Mouse (Mus musculus) testis, postnatal 10 days (tissue): ENCODE data around the gene Sult3a2.
"Not testable (repeated sequence)": the region's sequence is repeated elsewhere in the genome, so short reads cannot be mapped to it uniquely, and the experiment has no call there.

ENCODE experiments used
- DNase-seq: peaks from one replicate; pipeline ENCODE4 v3.0.0; 2021; ENCODE audit warnings: low spot score

Gene Sult3a2

DNA sequence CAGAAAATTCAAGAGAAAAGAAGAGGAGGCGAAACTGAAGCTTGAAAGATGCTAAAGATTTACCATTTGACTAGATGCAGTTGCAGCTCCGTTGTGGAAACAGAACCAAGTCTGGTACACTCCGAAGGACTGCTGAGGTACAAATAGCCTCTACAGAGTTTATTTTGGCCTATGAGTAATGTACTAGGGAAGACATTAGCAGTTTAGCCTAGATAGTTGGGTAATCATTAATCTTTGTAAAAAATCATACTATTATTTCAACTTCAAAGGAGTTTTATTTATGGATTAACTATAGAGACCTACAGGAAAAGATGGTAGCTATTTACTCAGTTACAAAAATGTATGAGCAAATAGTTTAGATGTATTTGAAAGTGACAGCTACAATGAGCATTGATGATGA is at the start of gene Sult3a2:
Sult3a2 (minus strand) TSS at position 101 of the 400 bp plus-strand sequence.
- no peak for DNase-seq

DNA sequence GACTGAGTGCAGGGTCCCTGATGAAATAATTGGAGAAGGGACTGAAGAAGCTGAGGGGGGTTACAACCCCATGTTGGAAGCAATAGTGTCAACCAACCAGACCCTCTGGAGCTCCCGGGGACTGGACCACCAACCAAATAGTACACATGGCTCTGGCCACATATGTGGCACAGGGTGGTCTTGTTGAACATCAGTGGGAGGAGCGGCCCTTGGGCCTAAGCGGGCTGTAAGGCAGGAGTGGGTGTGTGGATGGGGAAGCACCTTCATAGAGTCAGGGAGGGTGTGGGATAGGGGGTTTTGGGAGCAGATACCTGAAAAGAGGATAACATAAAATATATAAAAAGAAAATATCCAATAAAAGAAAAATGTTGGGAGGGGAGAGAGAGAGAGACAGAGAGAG is 34.4 kb upstream of the Sult3a2 start:
- no peak for DNase-seq

DNA sequence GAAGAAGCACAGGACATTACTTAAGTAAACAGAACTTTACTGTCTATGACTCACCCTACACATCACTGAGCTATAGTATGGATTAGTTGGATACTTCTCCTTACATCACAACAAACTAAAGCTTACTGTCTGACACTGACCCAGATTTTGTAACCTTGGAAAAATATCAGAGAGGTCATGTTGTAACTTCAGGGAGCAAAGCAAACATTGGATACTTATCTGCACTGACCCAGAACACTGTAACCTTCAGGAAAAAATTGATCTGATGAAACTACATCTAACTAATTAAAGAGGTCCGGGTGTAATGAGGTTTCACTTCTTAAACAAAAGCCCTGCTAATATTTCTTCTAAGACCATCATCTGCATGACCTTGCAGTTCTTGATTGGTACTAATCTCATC is 30.4 kb upstream of the Sult3a2 start:
- no peak for DNase-seq

DNA sequence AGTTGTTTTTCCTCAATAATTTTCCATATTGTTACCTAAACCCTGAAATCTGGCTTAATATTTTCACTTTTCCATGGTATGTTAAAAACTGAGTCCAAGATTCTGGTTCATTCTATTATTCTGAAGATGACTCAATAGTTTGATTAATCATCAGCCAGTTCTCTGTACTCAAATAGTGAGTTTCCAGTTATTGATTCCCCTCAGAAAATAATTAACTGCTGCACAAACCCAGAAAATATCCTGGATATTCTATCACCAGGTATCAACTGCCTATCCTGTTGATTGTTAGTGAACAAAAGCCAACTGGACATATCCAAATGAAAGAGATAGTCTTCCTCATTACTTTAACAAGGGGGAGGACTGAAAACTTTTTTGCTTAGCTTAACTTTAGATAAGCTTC is 27.8 kb upstream of the Sult3a2 start:
- no peak for DNase-seq

DNA sequence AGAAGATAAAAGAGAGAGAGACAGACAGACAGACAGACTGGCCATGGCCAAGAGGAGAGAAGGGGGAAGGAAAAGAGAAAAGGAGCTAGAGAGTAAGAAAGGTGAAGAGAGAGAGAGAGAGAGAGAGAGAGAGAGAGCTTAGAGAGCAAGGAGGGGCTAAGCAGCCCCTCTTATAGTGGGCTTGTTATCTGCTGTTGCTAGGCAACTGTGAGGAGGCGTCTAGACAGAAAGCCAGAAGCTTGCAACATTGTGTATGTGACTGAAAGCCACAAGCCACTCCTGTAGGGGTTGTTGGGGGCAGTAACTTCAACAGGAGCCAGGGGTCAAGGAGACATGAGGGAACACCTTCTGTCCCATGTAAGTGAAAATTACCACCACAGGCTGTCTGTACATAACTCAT is 25.3 kb upstream of the Sult3a2 start:
- DNase-seq: no peak

DNA sequence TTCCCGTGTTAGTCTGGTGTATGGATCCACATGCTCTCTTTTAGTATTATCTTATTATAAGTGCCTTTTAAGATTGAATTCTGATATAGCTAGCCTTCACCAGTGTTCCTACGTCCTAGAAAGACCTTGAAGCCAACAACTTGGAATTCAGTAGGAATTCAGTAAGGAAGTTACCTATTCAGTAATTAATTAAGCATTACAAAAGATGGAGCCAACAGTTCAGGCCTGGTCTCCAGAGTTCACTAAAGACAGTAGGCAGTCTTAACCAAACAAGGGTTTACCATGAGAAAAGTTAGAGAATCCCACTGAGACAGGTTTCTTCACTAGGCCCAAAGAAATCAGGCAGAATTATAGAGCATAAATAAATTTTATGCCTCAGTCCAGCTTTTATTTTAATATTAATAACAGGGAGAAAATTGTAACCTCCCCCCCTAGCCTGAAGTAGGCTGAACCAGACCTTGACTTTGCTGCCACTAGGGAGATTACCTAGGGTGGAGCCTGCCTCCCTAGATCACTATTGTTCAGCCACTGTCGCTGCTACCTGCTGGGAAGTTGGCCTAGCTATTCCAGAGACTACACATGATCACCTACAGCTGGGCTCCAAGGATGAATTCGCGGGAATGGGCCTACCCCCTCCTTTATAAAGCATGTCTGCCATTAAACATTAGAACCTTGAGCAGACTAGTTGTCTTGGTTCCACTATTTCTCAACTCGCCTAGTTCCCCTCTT is 10.9 kb upstream of the Sult3a2 start:
- not testable (repeated sequence) for DNase-seq

DNA sequence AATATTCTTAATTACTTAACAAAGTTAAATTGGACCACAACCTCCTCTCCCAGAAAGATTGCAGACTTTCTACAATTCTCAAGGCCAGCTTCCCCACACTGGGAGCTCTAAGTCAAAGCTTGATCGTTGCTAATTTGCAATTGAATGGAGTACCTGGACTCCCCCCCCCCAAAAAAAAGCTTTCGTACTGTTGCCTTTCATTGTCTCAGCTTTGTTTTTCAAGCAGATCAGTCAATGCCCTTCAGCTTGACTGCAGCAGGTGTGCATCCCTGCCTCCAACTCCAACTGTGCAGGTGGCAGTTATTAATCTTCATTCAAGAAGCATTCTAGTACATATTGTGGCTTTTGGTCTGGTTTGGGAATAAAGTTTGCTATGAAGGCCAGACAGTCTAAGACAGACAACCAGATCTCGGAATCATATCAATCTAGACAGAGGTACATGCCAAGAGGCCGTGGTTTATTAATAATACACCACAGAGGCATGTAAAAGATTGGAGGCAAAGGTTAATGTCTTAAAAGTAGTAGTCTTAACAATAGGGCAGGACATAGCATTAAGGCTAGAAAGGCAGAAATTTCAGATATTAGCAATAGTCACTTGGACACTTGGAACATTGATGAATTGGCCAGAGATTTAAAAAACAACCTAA is 9.9 kb upstream of the Sult3a2 start:
- not testable (repeated sequence) for DNase-seq

DNA sequence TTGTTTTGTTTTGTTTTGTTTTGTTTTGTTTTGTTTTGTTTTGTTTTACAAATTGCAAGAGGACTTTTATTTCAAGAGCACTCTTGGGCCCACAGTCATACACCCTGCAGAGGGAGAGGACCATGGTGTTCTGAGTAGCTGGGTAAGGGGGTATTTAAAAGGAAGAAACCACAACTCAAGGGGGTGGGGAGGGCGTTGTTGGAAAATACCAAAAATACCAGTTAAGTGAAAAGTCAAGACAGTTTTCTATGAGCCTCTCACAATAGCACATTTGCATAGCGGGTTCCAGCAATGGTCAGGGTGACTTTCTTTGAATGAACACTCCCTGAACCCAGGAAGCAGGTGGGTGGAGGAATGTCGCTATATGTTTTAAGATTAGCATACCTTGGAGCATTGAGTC is 5.7 kb upstream of the Sult3a2 start:
- not testable (repeated sequence) for DNase-seq

DNA sequence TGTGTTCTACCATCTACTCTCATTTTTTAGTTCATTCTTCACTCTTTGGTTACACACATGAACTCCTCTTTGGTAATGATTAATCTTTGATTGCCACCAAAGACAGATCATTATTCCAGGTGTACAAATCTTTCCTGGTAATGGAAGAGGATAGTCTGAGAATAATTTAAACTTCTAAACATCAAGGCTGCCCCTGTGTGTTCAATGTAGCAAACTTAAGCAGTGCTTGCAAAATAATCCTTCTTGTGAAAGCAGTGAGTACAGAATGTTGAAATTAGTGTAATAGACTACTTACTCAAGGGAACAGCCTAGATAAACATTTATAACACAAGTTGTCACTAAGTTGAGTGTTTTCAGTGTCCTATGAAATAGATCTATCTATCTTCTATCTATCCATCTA is 1.0 kb upstream of the Sult3a2 start:
- DNase-seq: no peak

DNA sequence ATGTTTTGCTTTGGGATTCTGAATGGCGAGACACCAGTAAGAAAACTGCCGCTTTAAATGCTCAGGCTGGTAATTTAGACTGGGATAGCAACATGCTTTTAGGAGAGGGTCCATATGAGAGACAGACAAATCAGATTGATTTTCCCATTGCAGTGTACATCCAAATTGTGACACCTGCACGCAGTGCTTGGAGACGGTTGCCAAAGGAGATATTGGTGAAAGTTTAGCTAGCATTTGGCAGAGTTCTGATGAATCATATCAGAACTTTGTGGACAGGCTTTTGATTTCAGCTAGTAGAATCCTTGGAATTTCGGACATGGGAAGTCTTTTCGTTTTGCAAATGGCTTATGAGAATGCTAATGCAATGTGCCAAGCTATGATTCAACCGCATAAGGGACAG is 51.3 kb downstream of the Sult3a2 start:
- DNase-seq: not testable (repeated sequence)

DNA sequence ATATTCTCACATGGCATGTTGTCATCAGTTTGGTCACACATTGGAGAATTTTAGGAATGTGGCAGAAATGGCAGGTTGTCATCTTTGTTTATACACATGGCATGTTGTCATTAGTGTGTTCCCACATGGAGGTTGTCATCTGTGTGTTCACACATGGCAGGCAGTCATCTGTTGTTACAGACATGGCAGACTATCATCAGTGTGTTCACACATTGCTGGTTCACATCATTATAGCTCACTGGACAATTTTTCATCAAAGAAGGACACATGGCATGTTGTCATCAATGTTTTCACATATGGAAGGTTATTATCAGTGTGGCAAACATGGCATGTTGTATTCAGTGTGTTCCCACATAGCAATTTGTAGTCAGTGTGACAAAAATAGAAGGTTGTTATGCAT is 53.3 kb downstream of the Sult3a2 start:
- no peak for DNase-seq

DNA sequence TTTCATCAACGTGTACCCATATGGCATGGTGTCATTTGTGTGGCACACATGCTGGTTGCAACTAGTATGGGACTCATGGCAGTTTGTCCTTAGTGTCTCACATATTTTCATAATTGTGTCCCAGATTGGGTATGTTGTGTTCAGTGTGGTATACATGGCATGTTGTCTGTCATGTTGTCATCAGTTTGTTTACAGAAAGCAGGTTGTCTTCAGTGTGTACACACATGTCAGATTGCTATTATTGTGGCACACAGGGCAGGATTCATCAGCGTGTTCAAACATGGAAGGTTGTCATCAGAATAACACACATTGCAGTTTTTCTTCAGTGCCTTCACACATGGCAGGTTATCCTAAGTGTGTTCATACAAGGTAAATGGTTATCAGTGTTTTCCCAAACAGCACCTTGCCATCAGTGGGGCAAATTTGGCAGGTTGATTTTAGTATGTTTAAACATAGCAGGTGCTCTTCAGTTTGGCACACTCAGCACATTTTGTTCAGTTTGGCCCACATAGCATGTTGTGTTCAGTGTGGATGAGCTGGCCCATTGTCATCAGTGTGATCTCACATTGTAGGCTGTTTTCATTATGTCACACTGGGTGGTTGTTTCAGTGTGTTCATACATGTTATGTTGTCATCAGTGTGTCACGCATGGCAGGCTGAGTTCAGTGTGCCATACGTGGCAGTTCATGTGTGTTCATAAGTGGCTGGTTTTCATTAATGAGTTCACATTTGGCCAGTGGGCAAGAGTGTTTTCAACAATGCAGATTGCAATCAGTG is 53.9 kb downstream of the Sult3a2 start:
- no peak for DNase-seq

DNA sequence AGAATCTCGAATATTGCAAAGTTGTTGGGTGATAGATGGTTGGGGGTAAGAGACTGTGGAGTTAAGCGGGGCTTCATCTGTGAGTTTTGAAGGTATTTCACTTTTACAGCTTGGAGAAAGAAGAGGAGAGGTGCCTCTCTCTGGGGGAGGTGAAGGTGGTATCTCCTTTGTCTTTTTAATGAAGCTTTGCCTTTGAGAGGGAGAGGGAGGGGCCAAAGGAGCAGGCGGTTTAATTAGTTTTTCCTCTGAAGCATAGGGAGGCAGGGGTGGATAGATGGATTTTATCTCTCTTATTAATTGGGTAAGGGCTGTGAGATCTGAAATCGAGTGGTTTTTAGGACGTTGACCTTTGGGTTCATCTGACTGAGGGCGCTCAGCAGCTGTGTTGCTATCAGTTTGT is 62.7 kb downstream of the Sult3a2 start:
- no peak for DNase-seq

DNA sequence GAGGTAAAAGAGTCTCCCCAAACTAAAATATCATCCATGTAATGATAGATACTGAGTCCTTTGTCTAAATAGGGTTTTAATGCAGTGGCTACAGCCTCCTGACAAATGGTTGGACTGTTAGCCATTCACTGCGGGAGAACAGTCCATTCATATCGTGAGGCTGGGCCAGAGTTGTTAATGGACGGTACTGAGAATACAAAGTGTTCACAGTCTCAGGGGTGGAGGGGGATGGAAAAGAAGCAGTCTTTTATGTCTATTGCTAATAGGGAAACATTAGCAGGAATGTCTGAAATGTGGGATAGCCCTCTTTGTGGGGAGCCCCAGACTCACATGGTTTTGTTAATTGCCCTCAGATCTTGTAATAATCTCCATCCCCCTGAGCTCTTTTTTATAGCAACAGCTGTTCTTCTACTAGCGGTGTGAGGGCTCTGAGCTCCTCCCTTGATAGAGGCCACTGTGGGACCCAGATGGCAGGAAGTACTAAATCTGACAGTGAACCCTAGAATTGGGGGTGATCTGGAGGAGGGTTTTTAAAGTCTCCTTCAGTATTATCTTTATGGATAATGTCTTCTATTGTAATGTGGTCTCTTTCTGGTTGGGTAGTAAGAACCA is 64.6 kb downstream of the Sult3a2 start:
- no peak for DNase-seq
